8 mouse cellular contexts compared by ENCODE assay signal in the genomic region with DNA sequence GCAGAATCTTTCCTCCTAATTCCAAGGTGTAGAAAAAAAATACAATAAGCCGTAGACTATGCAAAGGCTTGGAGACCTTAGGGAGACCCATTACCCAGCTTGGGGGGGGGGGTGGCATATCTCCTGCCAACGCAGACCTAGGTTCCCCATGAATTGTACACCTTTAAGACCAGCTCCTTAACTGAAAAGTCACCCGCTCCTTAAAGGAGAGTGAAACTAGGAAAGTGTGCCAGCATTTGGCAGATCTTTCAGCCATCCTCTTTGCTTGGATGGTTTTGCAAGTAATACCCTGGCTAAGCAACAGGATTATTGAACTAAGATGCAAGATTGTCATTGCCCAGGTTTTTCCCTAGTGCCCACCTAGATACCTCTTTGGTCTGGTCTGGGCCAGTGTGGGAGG. TPM values are rescaled to one million over a fixed set of nuclear protein-coding genes. Genes with fewer than 3 reads are reported as not detected.
DNase-seq lines count a peak whose midpoint lies in the region; ATAC-seq and TF ChIP-seq lines count a peak whose summit lies in the region.

No protein-coding gene starts in this region.

- peak overlapping the region; percentile 57 for H3K4me2 ChIP-seq in neural tube, embryonic 11.5 days (ENCODE audit: low read depth)
- peak overlapping the region; percentile 69 for H3K4me2 ChIP-seq in limb, embryonic 14.5 days (replicated peaks; ENCODE audit: low read depth, low read length, severe bottlenecking)

- DNase-seq in cerebellum, postnatal 10 days = peak; percentile 39 to 52
- DNase-seq in neural tube, embryonic 11.5 days (ENCODE audit: low spot score) = no peak
- no peak for DNase-seq in neural tube, embryonic 10.5 days (ENCODE audit: extremely low spot score, low spot score)
- no peak for DNase-seq in limb, embryonic 14.5 days (ENCODE audit: low spot score)
- peak; percentile 39 for DNase-seq in testis, postnatal 10 days (ENCODE audit: low spot score)
- no peak for DNase-seq in layer of hippocampus, adult 9-11 months
- no peak for DNase-seq in cerebellum, postnatal 25 days

- H3K4me1 ChIP-seq in neural tube, embryonic 11.5 days (ENCODE audit: control insufficient read depth, insufficient read depth, low read length) = peaks cover 3% of the 10 kb centered on the region; the same call in 1 of the 2 replicates
- H3K4me1 ChIP-seq in limb, embryonic 14.5 days (ENCODE audit: control insufficient read depth, insufficient read depth, low read length) = peaks cover 4% of the 10 kb centered on the region

- 69% methylated on average over 3 of the region's 3 CpGs for WGBS in neural tube, embryonic 11.5 days
- WGBS in limb, embryonic 14.5 days = 52% methylated on average over 3 of the region's 3 CpGs

- H3K27ac ChIP-seq in neural tube, embryonic 11.5 days (ENCODE audit: low read depth, low read length) = 0 out of 2 replicates have a peak overlapping the region, but pooled peaks have one; percentile 20
- no peak overlapping the region for H3K27ac ChIP-seq in limb, embryonic 14.5 days (replicated peaks; ENCODE audit: low read depth, low read length)

- H3K36me3 ChIP-seq in neural tube, embryonic 11.5 days (ENCODE audit: control insufficient read depth, insufficient read depth, low read length) = no peaks in the 10 kb centered on the region
- no peaks in the 10 kb centered on the region for H3K36me3 ChIP-seq in limb, embryonic 14.5 days (ENCODE audit: control insufficient read depth, insufficient read depth, low read length)

- H3K9me3 ChIP-seq in neural tube, embryonic 11.5 days (ENCODE audit: control insufficient read depth, low read length) = no peaks in the 10 kb centered on the region
- H3K9me3 ChIP-seq in limb, embryonic 14.5 days (ENCODE audit: control insufficient read depth, low read length) = no peaks in the 10 kb centered on the region

- H3K9ac ChIP-seq in neural tube, embryonic 11.5 days (ENCODE audit: low read length) = peak overlapping the region; percentile 50
- H3K9ac ChIP-seq in limb, embryonic 14.5 days (ENCODE audit: low read depth, low read length, severe bottlenecking) = peak overlapping the region; percentile 43; the same call in 1 of the 2 replicates

- no peaks in the 10 kb centered on the region for H3K27me3 ChIP-seq in neural tube, embryonic 11.5 days (ENCODE audit: control insufficient read depth, insufficient read depth, low read length)
- H3K27me3 ChIP-seq in limb, embryonic 14.5 days (ENCODE audit: control insufficient read depth, insufficient read depth, low read length) = no peaks in the 10 kb centered on the region

- no peak for ATAC-seq in cerebellum, adult (ENCODE audit: insufficient number of reproducible peaks, low FRiP score, low TSS enrichment)
- ATAC-seq in neural tube, embryonic 11.5 days (ENCODE audit: insufficient read depth, low FRiP score, low TSS enrichment) = peak; percentile 8; the same call in 1 of the 2 replicates
- no peak for ATAC-seq in limb, embryonic 14.5 days (ENCODE audit: low FRiP score, low read depth)

- peak overlapping the region; percentile 45 for H3K4me3 ChIP-seq in neural tube, embryonic 11.5 days (ENCODE audit: low read depth, low read length)
- H3K4me3 ChIP-seq in limb, embryonic 14.5 days (replicated peaks; ENCODE audit: low read length) = peak overlapping the region; percentile 61

- TF ChIP-seq POLR2A in limb, embryonic 14.5 days (IDR thresholded peaks at IDR 0.05; ENCODE audit: borderline replicate concordance, extremely low read depth, insufficient read depth, insufficient read length) = no peak

RNA-seq across cellular contexts. Expression of gene Stk32c, which starts 0.6 kb away (rescaled TPM):
- 0.46 and 1.1 TPM in 2 replicates for polyA plus RNA-seq in neural tube, embryonic 11.5 days (2014; fragmentation: Nextera tagmentation; extraction: Ambion mirVana)
- polyA plus RNA-seq in limb, embryonic 14.5 days (2012; rRNA removed) = 3.2 and 4.1 TPM in 2 replicates
- 0.14 and 0.32 TPM in 2 replicates for polyA plus RNA-seq in limb, embryonic 14.5 days (2014; fragmentation: Nextera tagmentation; extraction: Ambion mirVana)

RNA-seq across cellular contexts. Expression of gene Lrrc27, which starts 1.0 kb away (rescaled TPM):
- polyA plus RNA-seq in neural tube, embryonic 11.5 days (2014; fragmentation: Nextera tagmentation; extraction: Ambion mirVana) = 5.1 and 7.9 TPM in 2 replicates
- polyA plus RNA-seq in limb, embryonic 14.5 days (2012; rRNA removed) = 3.9 and 6.1 TPM in 2 replicates
- 3.2 and 4.2 TPM in 2 replicates for polyA plus RNA-seq in limb, embryonic 14.5 days (2014; fragmentation: Nextera tagmentation; extraction: Ambion mirVana)

RNA-seq across cellular contexts. Expression of gene Pwwp2b, which starts 34.5 kb away (rescaled TPM):
- polyA plus RNA-seq in neural tube, embryonic 11.5 days (2014; fragmentation: Nextera tagmentation; extraction: Ambion mirVana) = 4.2 and 4.7 TPM in 2 replicates
- 9.5 and 10.6 TPM in 2 replicates for polyA plus RNA-seq in limb, embryonic 14.5 days (2012; rRNA removed)
- polyA plus RNA-seq in limb, embryonic 14.5 days (2014; fragmentation: Nextera tagmentation; extraction: Ambion mirVana) = 13.1 and 14.1 TPM in 2 replicates

Comparison
In these comparisons a context has a peak if more than half of its experiments do, and no peak if none do; other contexts are left out.
1. DNase-seq: peak in cerebellum, postnatal 10 days (2 of 2) and testis, postnatal 10 days (single experiment); none in neural tube, embryonic 11.5 days (single experiment), neural tube, embryonic 10.5 days (single experiment), limb, embryonic 14.5 days (single experiment), layer of hippocampus, adult 9-11 months (single experiment) and cerebellum, postnatal 25 days (0 of 2).